Mouse (Mus musculus) retina, postnatal 7 days (tissue): ENCODE results near the gene Car2.

ENCODE experiments used
- DNase-seq: peaks from one replicate; pipeline ENCODE4 v3.0.0-alpha.2; 2012; ENCODE audit warnings: low read depth, low spot score

The Car2 gene

GRCm38 (mm10) chr3:14945627-14946026 is 59.6 kb downstream of the Car2 start:
- no peak for DNase-seq

GRCm38 (mm10) chr3:14948067-14948800 is 62.2 kb downstream of the Car2 start:
- DNase-seq: no peak

- DNase-seq: no peak
Observed at GRCm38 (mm10) chr3:14950031-14950430, 64.0 kb downstream of the Car2 start.
